Mouse (Mus musculus) cortical plate, adult 2 months (tissue): ENCODE data around the gene Vsig2.
A peak's percentile ranks its signal among the peaks of the same experiment; 100 is the strongest.

ENCODE experiments used
- CTCF ChIP-seq: fragments of 200-500 bp; IDR thresholded peaks from 2 replicates; pipeline ENCODE4 v1.5.1; 2011; ENCODE audit warnings: mild to moderate bottlenecking, control low read depth, low read length; ENCODE audit not compliant: insufficient read depth; ENCODE audit errors: extremely low read depth
- POLR2A ChIP-seq: fragments of 200-500 bp; IDR thresholded peaks from 2 replicates; pipeline ENCODE4 v1.6.1; 2011; ENCODE audit warnings: mild to moderate bottlenecking, low read length, control low read depth; ENCODE audit not compliant: insufficient read depth; ENCODE audit errors: extremely low read depth

DNA sequence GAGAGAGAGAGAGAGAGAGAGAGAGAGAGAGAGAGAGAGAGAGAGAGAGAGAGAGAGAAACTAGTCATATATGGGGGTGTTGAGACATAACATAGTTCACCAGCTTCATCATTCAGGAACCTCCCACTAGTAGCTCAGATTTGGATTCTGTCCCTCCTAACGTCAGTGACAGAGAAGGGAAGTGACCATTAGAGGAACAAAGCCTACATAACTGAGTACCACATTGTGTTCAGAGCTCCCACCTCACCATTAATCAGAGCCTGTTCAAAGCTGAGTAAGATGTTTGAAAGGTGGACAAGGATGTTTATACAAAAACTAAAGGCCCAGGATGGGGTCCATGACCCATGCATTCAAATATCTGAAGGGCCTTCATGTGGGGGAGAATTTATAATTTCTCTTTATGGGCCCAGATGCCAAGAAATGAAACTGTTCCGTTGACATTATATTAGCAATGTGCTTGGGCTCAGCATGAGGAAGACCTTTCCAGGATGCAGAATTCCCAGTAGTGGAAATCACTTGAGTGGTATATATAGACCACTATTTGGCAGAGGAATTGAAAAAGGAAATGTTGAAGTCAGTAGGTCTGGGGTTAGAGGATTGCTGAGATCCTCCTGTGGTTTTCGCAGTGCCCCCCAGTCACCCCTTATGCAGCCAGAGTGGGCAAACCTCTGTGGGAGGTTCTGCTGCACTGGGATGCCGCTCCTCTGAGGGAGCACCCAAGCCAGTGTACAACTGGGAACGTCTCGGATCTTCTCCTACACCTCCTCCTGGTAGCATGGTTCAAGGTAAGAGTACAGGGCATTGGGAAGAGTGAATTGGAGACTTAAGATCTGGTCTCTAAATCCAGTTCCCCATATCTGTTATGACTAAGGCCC lies 1.9 kb downstream of the Vsig2 start:
- TF ChIP-seq CTCF (no peak), POLR2A (peak; percentile 36; the same call in 1 of the 2 replicates)
